Mouse (Mus musculus) urinary bladder, postnatal 36 days (tissue): ENCODE results near the gene Pde4d.

Source experiments
- DNase-seq, 2 experiments: peaks; one replicate each; pipeline ENCODE4 v3.0.0; 2022; ENCODE audit warnings: low spot score in 2 of 2, mixed read lengths in 1 of 2

Gene Pde4d

DNA sequence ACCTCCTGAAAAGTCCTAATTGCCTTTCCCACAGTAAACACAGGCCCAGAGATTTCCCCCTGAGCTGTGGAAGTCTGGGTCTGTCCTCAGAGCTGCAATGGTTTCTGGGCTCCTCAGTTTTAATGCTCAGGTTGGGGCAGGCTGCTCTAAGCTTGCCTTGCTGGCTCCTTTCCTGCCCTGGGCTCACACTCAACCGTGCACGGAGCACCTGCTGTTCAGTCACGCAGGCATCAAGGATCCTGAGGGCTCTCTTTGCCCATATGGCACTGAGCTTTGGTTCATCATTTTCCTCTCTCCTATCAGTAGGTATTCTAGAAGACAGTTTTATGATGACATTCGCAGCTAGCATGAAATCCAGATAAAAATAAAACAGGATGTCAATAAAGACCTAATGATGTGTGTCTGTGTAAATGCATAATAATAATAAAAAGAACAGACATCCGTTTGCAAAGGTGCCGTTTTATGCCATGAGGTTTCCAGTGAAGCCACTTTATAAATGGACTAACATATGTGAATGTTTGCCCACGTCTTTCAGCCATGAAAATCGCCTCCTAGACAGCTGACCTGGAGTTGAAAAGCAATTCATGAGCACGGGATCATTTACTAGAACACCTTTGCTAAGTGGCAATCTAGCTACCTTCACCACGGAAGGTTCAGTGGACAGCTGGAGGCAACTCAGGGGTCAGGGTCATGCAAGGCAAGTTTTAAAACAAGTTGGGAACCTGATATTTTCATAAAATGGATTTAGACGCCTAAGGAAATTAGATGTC, 726.3 kb downstream of the Pde4d start:
- DNase-seq: no peak

DNA sequence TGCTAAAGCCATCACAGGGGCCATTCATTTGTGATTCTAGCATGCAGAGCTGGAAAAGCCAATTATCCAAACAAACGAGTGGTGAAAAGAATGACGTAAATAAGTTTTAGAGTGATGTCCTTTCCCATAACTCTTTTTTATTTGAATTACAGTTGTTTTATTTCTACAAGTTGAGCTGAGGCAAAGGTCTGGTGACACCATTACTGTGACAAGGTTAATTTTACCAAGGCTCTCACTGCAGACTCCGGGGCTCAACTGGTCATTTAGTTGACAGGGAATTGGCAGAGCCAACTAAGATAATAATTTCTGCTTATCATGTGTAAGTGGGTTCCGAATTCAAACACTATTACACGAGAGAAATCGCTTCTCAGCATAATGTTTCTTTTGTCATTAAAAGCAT, 731.6 kb downstream of the Pde4d start:
- DNase-seq: no peak

- no peak for DNase-seq
These were observed 740.9 kb downstream of the Pde4d start for GRCm38 (mm10) chr13:109190652-109191051.

GRCm38 (mm10) chr13:109191176-109191575, 741.4 kb downstream of the Pde4d start:
- DNase-seq: no peak

- DNase-seq: no peak
These were observed 755.8 kb downstream of the Pde4d start for GRCm38 (mm10) chr13:109205541-109205940.

DNA sequence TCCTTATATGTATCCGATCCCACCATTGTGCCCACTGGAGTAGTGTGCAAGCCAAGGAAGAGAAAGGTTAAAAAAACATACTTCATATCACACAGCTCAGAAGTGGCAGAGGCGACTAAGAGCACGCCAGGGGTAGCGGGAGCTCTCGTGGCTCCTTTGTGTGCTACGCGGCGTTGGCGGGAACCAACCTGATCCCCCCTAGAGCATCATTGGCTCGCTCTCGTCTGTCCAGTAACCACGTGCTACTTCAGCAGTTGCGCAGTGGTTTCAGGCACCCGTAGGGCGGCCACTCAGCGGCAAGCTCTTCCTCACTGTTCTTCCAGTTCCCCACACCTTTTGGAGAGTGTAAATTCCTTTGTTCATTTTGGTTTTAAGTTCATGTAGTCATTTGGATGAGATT, 758.9 kb downstream of the Pde4d start:
- DNase-seq: no peak

DNA sequence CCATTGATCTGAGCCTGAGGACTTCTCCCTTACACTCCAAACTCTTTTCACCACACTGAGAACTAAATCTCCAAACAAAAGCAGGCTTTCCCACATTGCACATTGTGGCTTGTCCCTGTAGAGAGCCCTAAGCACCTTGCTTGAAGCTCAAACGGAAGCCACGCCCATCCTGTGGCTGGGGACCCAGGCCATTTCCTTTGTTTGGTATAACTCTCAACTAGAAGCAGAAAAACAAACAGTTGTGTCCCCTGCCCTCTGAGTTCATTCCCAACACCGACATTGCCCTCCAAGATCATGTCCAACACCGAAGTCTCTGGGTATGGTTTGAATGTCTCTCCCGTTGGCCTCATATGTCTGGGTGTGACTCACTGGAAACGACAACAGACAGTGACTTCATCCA, 759.7 kb downstream of the Pde4d start:
- DNase-seq: no peak

DNA sequence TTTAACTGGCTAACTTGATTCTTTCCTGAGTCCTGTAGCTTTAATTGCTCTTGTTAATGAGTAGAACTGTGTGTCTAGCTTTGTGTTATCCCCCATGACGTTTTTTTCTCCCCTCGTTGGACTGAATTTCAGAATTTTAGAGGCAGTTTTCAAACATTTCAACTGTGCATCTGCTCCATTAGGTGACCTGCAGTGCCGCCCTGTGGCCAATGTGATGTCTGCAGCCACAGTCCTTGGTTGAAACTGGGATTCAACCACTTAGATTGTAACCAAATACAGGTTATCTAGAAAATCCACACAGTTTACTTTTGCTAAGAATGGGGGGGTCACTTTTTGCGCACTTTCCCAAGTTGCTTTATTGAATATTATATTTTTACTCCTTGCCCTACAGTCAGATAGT, 760.7 kb downstream of the Pde4d start:
- peak; percentile 57 to 73 for DNase-seq

DNA sequence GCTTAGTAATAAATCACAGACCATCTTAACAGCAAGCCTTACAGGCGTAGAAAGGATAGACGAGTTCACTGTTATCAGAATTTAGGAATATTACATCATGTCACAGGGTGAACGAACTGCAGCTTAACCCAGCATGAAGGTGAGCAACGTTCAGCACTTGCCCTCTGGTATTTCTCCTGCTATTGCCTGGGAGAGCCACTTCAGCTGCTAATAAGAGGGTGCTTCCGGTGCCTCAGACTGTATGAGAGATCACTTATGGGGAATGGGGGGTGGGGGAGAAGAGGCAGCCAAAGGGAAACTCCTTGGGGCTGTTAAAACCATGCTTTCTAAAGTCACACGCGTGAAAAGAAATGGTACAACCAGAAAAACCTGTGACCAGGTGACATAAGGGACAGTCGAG, 761.7 kb downstream of the Pde4d start:
- DNase-seq: no peak

- no peak for DNase-seq
These were observed 762.3 kb downstream of the Pde4d start for GRCm38 (mm10) chr13:109211941-109212487.

- DNase-seq: no peak
These were observed 763.2 kb downstream of the Pde4d start for GRCm38 (mm10) chr13:109212788-109213473.

GRCm38 (mm10) chr13:109219019-109219725, 769.4 kb downstream of the Pde4d start:
- no peak for DNase-seq

GRCm38 (mm10) chr13:109228967-109229617, 779.3 kb downstream of the Pde4d start:
- no peak for DNase-seq

- peak in 1 of 2 experiments; percentile 15 for DNase-seq
These were observed 780.0 kb downstream of the Pde4d start for GRCm38 (mm10) chr13:109229618-109230334.

DNA sequence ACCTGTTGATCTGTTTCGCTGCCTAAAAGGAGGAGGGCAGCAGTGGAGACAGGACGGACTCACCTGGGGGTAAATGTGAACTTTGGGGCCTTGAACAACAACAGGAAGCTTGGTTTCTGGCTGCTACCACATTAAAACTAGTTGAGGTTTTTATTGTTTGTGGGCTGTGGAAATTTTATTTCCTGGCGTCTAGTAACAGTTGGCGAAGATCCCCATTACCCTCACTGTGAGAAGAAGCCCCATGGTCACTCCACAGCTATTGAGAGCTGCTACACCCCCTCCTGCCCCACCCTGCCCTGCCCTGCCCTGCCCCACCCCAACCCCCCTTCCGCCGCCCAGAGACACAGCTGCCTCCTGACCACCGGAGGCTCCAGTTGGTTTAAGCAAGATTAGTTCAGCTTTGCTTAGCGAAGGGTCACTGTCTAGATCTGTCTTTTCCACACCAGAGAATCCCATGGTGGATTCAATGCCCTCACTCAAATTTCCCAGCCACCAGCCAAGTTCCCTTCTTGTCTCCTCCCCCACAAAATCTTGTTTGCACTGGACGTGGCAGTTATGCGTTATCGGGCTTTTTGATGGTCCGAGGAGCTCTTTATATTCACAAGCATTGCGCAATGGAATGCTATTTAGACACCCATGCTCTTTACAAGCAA, 780.7 kb downstream of the Pde4d start:
- no peak for DNase-seq

- DNase-seq: no peak
These were observed 782.2 kb downstream of the Pde4d start for GRCm38 (mm10) chr13:109231848-109232460.

GRCm38 (mm10) chr13:109232531-109232930, 782.8 kb downstream of the Pde4d start:
- DNase-seq: no peak

DNA sequence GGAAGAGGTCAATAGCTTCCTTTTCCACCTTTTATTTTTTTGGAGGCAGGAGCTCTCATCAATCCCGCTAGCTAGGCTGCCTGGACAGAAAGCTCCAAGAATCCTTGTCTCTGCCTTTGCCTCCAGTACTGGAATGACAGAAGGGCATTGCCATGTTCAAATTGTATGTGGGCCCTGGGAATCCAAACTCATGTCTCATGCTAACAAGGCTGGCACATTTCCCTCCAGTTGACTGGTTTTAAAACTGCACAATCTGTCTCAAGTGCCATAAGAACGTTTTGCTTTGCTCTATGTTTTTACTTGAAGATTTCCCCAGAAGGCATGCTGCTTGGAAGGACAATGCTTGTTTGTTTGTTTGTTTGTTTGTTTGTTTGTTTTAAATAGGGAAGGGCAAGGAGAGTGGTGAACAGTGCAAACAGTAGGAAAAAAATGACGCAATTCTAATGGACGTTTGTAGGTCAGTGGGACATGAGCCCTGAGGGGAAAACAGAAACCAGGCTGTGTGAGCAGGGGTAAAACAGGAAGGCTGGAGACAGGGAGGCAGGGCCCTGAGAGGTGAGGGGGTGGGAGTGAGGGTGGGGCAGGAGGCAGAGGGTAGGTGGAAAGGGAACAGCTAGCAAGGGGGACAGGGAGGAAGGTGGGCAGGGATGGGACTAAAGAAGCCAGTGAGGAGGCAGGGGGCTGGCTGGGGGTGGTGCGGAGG, 784.3 kb downstream of the Pde4d start:
- DNase-seq: no peak

GRCm38 (mm10) chr13:109236047-109236446, 786.3 kb downstream of the Pde4d start:
- DNase-seq: no peak

GRCm38 (mm10) chr13:109238670-109239069, 788.9 kb downstream of the Pde4d start:
- DNase-seq: no peak
